Mouse (Mus musculus) forebrain, postnatal 0 days (tissue): Measurements from ENCODE around the gene Txnip. TPM values are rescaled to one million over a fixed set of nuclear protein-coding genes. Genes with fewer than 3 reads are reported as not detected.

ENCODE experiments used
- ATAC-seq: fragments of 200-750 bp; cut with Nextera tagmentation; 2 replicates; pipeline ENCODE4 v1.8.0; 2017; ENCODE audit warnings: mild to moderate bottlenecking, moderate library complexity
- DNase-seq: peaks from one replicate; pipeline ENCODE4 v3.0.0-alpha.2; 2015
- H3K27ac ChIP-seq: fragments of 300-500 bp; sonication (generic); 2 replicates; pipeline ENCODE4 v1.5.1; 2014; ENCODE audit warnings: low read depth, mild to moderate bottlenecking, antibody characterized with exemption, low read length, moderate library complexity, mixed read lengths
- H3K27me3 ChIP-seq: fragments of 300-500 bp; sonication (generic); 2 replicates; pipeline ENCODE4 v1.6.1; 2014; ENCODE audit warnings: mild to moderate bottlenecking, low read length, mixed read lengths; ENCODE audit not compliant: insufficient read depth
- H3K36me3 ChIP-seq: fragments of 300-500 bp; sonication (generic); 2 replicates; pipeline ENCODE4 v1.6.1; 2014; ENCODE audit warnings: mild to moderate bottlenecking, moderate library complexity; ENCODE audit not compliant: insufficient read depth
- H3K4me1 ChIP-seq: fragments of 300-500 bp; sonication (generic); 2 replicates; pipeline ENCODE4 v1.6.1; 2014; ENCODE audit warnings: antibody characterized with exemption; ENCODE audit not compliant: insufficient read depth
- H3K4me2 ChIP-seq: fragments of 300-500 bp; sonication (generic); 2 replicates; pipeline ENCODE4 v1.6.1; 2014; ENCODE audit warnings: low read depth, mild to moderate bottlenecking, moderate library complexity
- H3K4me3 ChIP-seq: fragments of 300-500 bp; sonication (generic); 2 replicates; pipeline ENCODE4 v1.5.1; 2014; ENCODE audit warnings: low read depth, low read length, mixed read lengths
- H3K9ac ChIP-seq: fragments of 300-500 bp; sonication (generic); 2 replicates; pipeline ENCODE4 v1.6.1; 2014; ENCODE audit warnings: mild to moderate bottlenecking
- H3K9me3 ChIP-seq: fragments of 300-500 bp; sonication (generic); 2 replicates; pipeline ENCODE4 v1.6.1; 2016; ENCODE audit warnings: low read length
- CTCF ChIP-seq: sonication (generic); IDR thresholded peaks from 2 replicates; pipeline ENCODE4 v1.5.1; 2016; ENCODE audit warnings: antibody characterized with exemption, control low read depth, low read depth
- WGBS: fragments of 180-500 bp; shearing (Covaris S2); extraction: QIAGEN DNeasy Blood & Tissue Kit; methylation state at CpG from one replicate; pipeline ENCODE4 v1.1.7; 2014; 5-methylcytosine and 5-hydroxymethylcytosine counted together
- polyA plus RNA-seq: library from polyadenylated mRNA; unstranded; fragments of >200 nt; fragmentation: Nextera tagmentation; extraction: Ambion mirVana; gene quantifications from 2 replicates; pipeline ENCODE4 v1.2.1, GENCODE M21; 2015
- total RNA-seq: library from RNA; depleted of rRNA; stranded (reverse); fragments of >200 nt; gene quantifications from 2 replicates; pipeline ENCODE4 v1.2.3, GENCODE M21; 2014

Gene Txnip
- total and polyA plus RNA-seq, 2 experiments from 2014 or later = 116 to 176 TPM

GRCm38 (mm10) chr3:96556651-96557635 is 814 bp upstream of the Txnip start:
- Histone ChIP-seq H3K4me2 (peak overlapping the region; percentile 81), H3K27ac (peak overlapping the region; percentile 91), H3K27me3 (no peaks in the 10 kb centered on the region), H3K4me1 (peaks cover 29% of the 10 kb centered on the region; the same call in 1 of the 2 replicates), H3K9ac (peak overlapping the region; percentile 59), H3K4me3 (peak overlapping the region; percentile 52), H3K36me3 (peaks cover 16% of the 10 kb centered on the region), H3K9me3 (no peaks in the 10 kb centered on the region)
- ATAC-seq (no peak), DNase-seq (no peak)
- no peak for TF ChIP-seq CTCF
- WGBS = 7% methylated on average over 22 of the region's 22 CpGs

GRCm38 (mm10) chr3:96558159-96558558 is 402 bp downstream of the Txnip start:
- DNase-seq (no peak), ATAC-seq (no peak)
- Histone ChIP-seq H3K9ac (peak overlapping the region; percentile 59), H3K4me1 (peaks cover 29% of the 10 kb centered on the region; the same call in 1 of the 2 replicates), H3K4me2 (peak overlapping the region; percentile 81), H3K36me3 (peaks cover 16% of the 10 kb centered on the region), H3K4me3 (peak overlapping the region; percentile 52), H3K27me3 (no peaks in the 10 kb centered on the region), H3K27ac (peak overlapping the region; percentile 91), H3K9me3 (no peaks in the 10 kb centered on the region)
- WGBS = under 1% methylated on average over 17 of the region's 17 CpGs
- no peak for TF ChIP-seq CTCF

- WGBS = 29% methylated on average over 10 of the region's 10 CpGs
- TF ChIP-seq CTCF = no peak
- ATAC-seq (no peak), DNase-seq (no peak)
- H3K4me3 ChIP-seq = peak overlapping the region; percentile 52
- peak overlapping the region; percentile 81 for H3K4me2 ChIP-seq
- H3K36me3 ChIP-seq = peaks cover 16% of the 10 kb centered on the region
- H3K9me3 ChIP-seq = no peaks in the 10 kb centered on the region
- peak overlapping the region; percentile 91 for H3K27ac ChIP-seq
- H3K27me3 ChIP-seq = no peaks in the 10 kb centered on the region
- H3K4me1 ChIP-seq = peaks cover 29% of the 10 kb centered on the region; the same call in 1 of the 2 replicates
- peak overlapping the region; percentile 59 for H3K9ac ChIP-seq
Measured at GRCm38 (mm10) chr3:96558668-96559196, 975 bp downstream of the Txnip start.

- H3K36me3 ChIP-seq = peaks cover 16% of the 10 kb centered on the region
- no peaks in the 10 kb centered on the region for H3K9me3 ChIP-seq
- peaks cover 29% of the 10 kb centered on the region; the same call in 1 of the 2 replicates for H3K4me1 ChIP-seq
- peak overlapping the region; percentile 52 for H3K4me3 ChIP-seq
- no peak for TF ChIP-seq CTCF
- no peak for ATAC-seq
- H3K4me2 ChIP-seq = peak overlapping the region; percentile 81
- WGBS = 86% methylated on average over 12 of the region's 12 CpGs
- peak overlapping the region; percentile 59 for H3K9ac ChIP-seq
- H3K27me3 ChIP-seq = no peaks in the 10 kb centered on the region
- DNase-seq = no peak
- no peak overlapping the region for H3K27ac ChIP-seq
Measured at GRCm38 (mm10) chr3:96559398-96559910, 1.7 kb downstream of the Txnip start.

- Histone ChIP-seq H3K4me2 (peak overlapping the region; percentile 81), H3K9ac (peak overlapping the region; percentile 59; the same call in 1 of the 2 replicates), H3K27me3 (no peaks in the 10 kb centered on the region), H3K4me1 (peaks cover 29% of the 10 kb centered on the region; the same call in 1 of the 2 replicates), H3K36me3 (peaks cover 16% of the 10 kb centered on the region), H3K4me3 (peak overlapping the region; percentile 52), H3K27ac (no peak overlapping the region), H3K9me3 (no peaks in the 10 kb centered on the region)
- DNase-seq = no peak
- 84% methylated on average over 23 of the region's 23 CpGs for WGBS
- no peak for TF ChIP-seq CTCF
- ATAC-seq = no peak
Measured at GRCm38 (mm10) chr3:96559911-96560850, 2.4 kb downstream of the Txnip start.
